Comparison of ENCODE assay signal across 10 mouse cellular contexts in genomic region chr4:123080791-123081190, GRCm38 (mm10). TPM values are rescaled to one million over a fixed set of nuclear protein-coding genes. Genes with fewer than 3 reads are reported as not detected.
DNase-seq lines count a peak whose midpoint lies in the region; ATAC-seq and TF ChIP-seq lines count a peak whose summit lies in the region.
"Had no signal": no experiment of that assay in that cellular context is flagged by ENCODE, and none has a peak within 500 bp of the region (broad histone marks: within the 10 kb centered on the region; RNA-seq: fewer than 3 reads in every experiment).

No protein-coding gene starts in this region.

- intact Hi-C loops in left cerebral cortex, postnatal 4 days (cut with DNase I), result loop anchor here (5.0 kb wide), 2 partner anchors 83 to 183 kb away; partner anchors contain the start of gene Mycl

- TF ChIP-seq CTCF in brain, embryonic 14.5 days (IDR thresholded peaks at IDR 0.05; ENCODE audit: borderline replicate concordance, extremely low read depth, insufficient read depth, insufficient read length), result no peak

- TF ChIP-seq POLR2A in brain, embryonic 14.5 days (IDR thresholded peaks at IDR 0.05; ENCODE audit: borderline replicate concordance, extremely low read depth, insufficient read depth, insufficient read length, poor library complexity, severe bottlenecking), result no peak

- no peak for ATAC-seq in midbrain, embryonic 16.5 days

- DNase-seq in gastrocnemius, postnatal 10 days, result peak; percentile 20
- no peak for DNase-seq in gastrocnemius, postnatal 4 days (ENCODE audit: low spot score in 2 of 2)
- DNase-seq in brain, embryonic 14.5 days (ENCODE audit: low read depth), result peak; percentile 24
- DNase-seq in left cerebral cortex, postnatal 4 days, result peak; percentile 22
- DNase-seq in spleen, postnatal 10 days (ENCODE audit: low spot score in 2 of 2), result peak; percentile 56 to 79
- DNase-seq in layer of hippocampus, postnatal 25 days (ENCODE audit: extremely low spot score in 1 of 2, low spot score in 1 of 2), result no peak
- DNase-seq in natural killer cell, adult 2 months (ENCODE audit: low spot score in 2 of 2), result no peak

- H3K4me2 ChIP-seq in midbrain, embryonic 16.5 days (ENCODE audit: low read length), result no peak overlapping the region

- no peaks in the 10 kb centered on the region for H3K4me1 ChIP-seq in midbrain, embryonic 16.5 days (ENCODE audit: control insufficient read depth, insufficient read depth, low read length)

- H3K36me3 ChIP-seq in midbrain, embryonic 16.5 days (ENCODE audit: control insufficient read depth, insufficient read depth, low read length), result no peaks in the 10 kb centered on the region

- no peak overlapping the region for H3K4me3 ChIP-seq in midbrain, embryonic 16.5 days (ENCODE audit: low read depth, low read length)

- no peak overlapping the region for H3K9ac ChIP-seq in midbrain, embryonic 16.5 days (ENCODE audit: low read depth, low read length)

- no peak overlapping the region for H3K27ac ChIP-seq in midbrain, embryonic 16.5 days (ENCODE audit: low read length)
- H3K27ac ChIP-seq: macrophage had no signal

- H3K9me3 ChIP-seq in midbrain, embryonic 16.5 days (replicated peaks; ENCODE audit: control insufficient read depth, low read length, poor library complexity, severe bottlenecking), result no peaks in the 10 kb centered on the region

- WGBS in midbrain, embryonic 16.5 days, result 45% methylated on average over 11 of the region's 13 CpGs

- H3K27me3 ChIP-seq in midbrain, embryonic 16.5 days (ENCODE audit: control insufficient read depth, insufficient read depth, low read depth, low read length), result no peaks in the 10 kb centered on the region

RNA-seq across cellular contexts. Expression of gene Bmp8b, which starts 24.2 kb away (rescaled TPM):
- not detected for total RNA-seq in gastrocnemius, postnatal 10 days (2021)
- total RNA-seq in gastrocnemius, postnatal 4 days (2021), result not detected
- 0.59 and 0.75 TPM in 2 replicates for polyA plus RNA-seq in brain, embryonic 14.5 days (2012; rRNA removed)
- total RNA-seq in left cerebral cortex, postnatal 4 days (2021), result under 1 TPM; 0.34 to 0.82 TPM
- polyA plus RNA-seq in midbrain, embryonic 16.5 days (2015; fragmentation: Nextera tagmentation; extraction: Ambion mirVana), result 0.44 and 0.51 TPM in 2 replicates
- under 1 TPM; 0.22 to 0.45 TPM for total RNA-seq in layer of hippocampus, postnatal 25 days (2021)
- total RNA-seq: hematopoietic stem cell, adult 5-6 weeks had no signal
- polyA plus RNA-seq: macrophage had no signal

RNA-seq across cellular contexts. Expression of gene Oxct2b, which starts 35.3 kb away (rescaled TPM):
- total RNA-seq in gastrocnemius, postnatal 10 days (2021), result not detected
- total RNA-seq in gastrocnemius, postnatal 4 days (2021), result under 1 TPM in 1 of 2 experiments, not detected in 1; 0.15 TPM
- 0.33 and 0.59 TPM in 2 replicates for polyA plus RNA-seq in brain, embryonic 14.5 days (2012; rRNA removed)
- under 1 TPM in 1 of 2 experiments, not detected in 1; 0.77 TPM for total RNA-seq in left cerebral cortex, postnatal 4 days (2021)
- polyA plus RNA-seq in midbrain, embryonic 16.5 days (2015; fragmentation: Nextera tagmentation; extraction: Ambion mirVana), result 0.54 and 0.66 TPM in 2 replicates
- not detected for total RNA-seq in layer of hippocampus, postnatal 25 days (2021)
- total RNA-seq: hematopoietic stem cell, adult 5-6 weeks had no signal
- polyA plus RNA-seq: macrophage had no signal

RNA-seq across cellular contexts. Expression of gene Ppie, which starts 59.0 kb away (rescaled TPM):
- total RNA-seq in gastrocnemius, postnatal 10 days (2021), result 10 to 100 TPM; 23.5 to 24.0 TPM
- total RNA-seq in gastrocnemius, postnatal 4 days (2021), result 10 to 100 TPM; 32.8 to 34.6 TPM
- polyA plus RNA-seq in brain, embryonic 14.5 days (2012; rRNA removed), result 34.8 and 40.2 TPM in 2 replicates
- total RNA-seq in left cerebral cortex, postnatal 4 days (2021), result 10 to 100 TPM; 30.3 to 31.5 TPM
- polyA plus RNA-seq in midbrain, embryonic 16.5 days (2015; fragmentation: Nextera tagmentation; extraction: Ambion mirVana), result 52.1 and 58.7 TPM in 2 replicates
- 10 to 100 TPM; 20.3 to 21.8 TPM for total RNA-seq in layer of hippocampus, postnatal 25 days (2021)

Comparison
In these comparisons a context has a peak if more than half of its experiments do, and no peak if none do; other contexts are left out.
1. DNase-seq: peak in gastrocnemius, postnatal 10 days (single experiment), brain, embryonic 14.5 days (single experiment), left cerebral cortex, postnatal 4 days (single experiment) and spleen, postnatal 10 days (2 of 2); none in gastrocnemius, postnatal 4 days (0 of 2), layer of hippocampus, postnatal 25 days (0 of 2) and natural killer cell, adult 2 months (0 of 2).